Mouse (Mus musculus) embryonic facial prominence, embryonic 15.5 days (tissue): ENCODE results near the gene Exoc3l4. TPM values are rescaled to one million over a fixed set of nuclear protein-coding genes. Genes with fewer than 3 reads are reported as not detected.
A peak's percentile ranks its signal among the peaks of the same experiment; 100 is the strongest.

ENCODE experiments used
- ATAC-seq: fragments of 200-750 bp; cut with Nextera tagmentation; 2 replicates; pipeline ENCODE4 v1.8.0; 2017; ENCODE audit warnings: low read depth, moderate TSS enrichment; ENCODE audit not compliant: insufficient number of reproducible peaks, low FRiP score, low TSS enrichment
- H3K27ac ChIP-seq: fragments of 300-500 bp; sonication (generic); replicated peaks from 2 replicates; pipeline ENCODE4 v1.5.1; 2015; ENCODE audit warnings: mild to moderate bottlenecking, inconsistent platforms
- H3K27me3 ChIP-seq: fragments of 300-500 bp; sonication (generic); 2 replicates; pipeline ENCODE4 v1.6.1; 2015; ENCODE audit warnings: inconsistent platforms
- H3K36me3 ChIP-seq: fragments of 300-500 bp; sonication (generic); 2 replicates; pipeline ENCODE4 v1.6.1; 2015; ENCODE audit warnings: mild to moderate bottlenecking, inconsistent platforms
- H3K4me1 ChIP-seq: fragments of 300-500 bp; sonication (generic); 2 replicates; pipeline ENCODE4 v1.6.1; 2015; ENCODE audit warnings: inconsistent platforms
- H3K4me2 ChIP-seq: fragments of 300-500 bp; sonication (generic); replicated peaks from 2 replicates; pipeline ENCODE4 v1.6.1; 2015; ENCODE audit warnings: mild to moderate bottlenecking, inconsistent platforms
- H3K4me3 ChIP-seq: fragments of 300-500 bp; sonication (generic); replicated peaks from 2 replicates; pipeline ENCODE4 v1.5.1; 2015; ENCODE audit warnings: mild to moderate bottlenecking, inconsistent platforms
- H3K9ac ChIP-seq: fragments of 300-500 bp; sonication (generic); 2 replicates; pipeline ENCODE4 v1.6.1; 2015; ENCODE audit warnings: inconsistent platforms
- H3K9me3 ChIP-seq: fragments of 300-500 bp; sonication (generic); replicated peaks from 2 replicates; pipeline ENCODE4 v1.6.1; 2016; ENCODE audit warnings: inconsistent platforms
- WGBS: fragments of 180-500 bp; shearing (Covaris S2); methylation state at CpG from one replicate; pipeline ENCODE4 v1.1.7; 2015; 5-methylcytosine and 5-hydroxymethylcytosine counted together
- polyA plus RNA-seq: library from polyadenylated mRNA; unstranded; fragments of >200 nt; fragmentation: Nextera tagmentation; extraction: Ambion mirVana; gene quantifications from 2 replicates; pipeline ENCODE4 v1.2.1, GENCODE M21; 2015

The Exoc3l4 gene
- 10.6 and 11.1 TPM in 2 replicates for polyA plus RNA-seq

DNA sequence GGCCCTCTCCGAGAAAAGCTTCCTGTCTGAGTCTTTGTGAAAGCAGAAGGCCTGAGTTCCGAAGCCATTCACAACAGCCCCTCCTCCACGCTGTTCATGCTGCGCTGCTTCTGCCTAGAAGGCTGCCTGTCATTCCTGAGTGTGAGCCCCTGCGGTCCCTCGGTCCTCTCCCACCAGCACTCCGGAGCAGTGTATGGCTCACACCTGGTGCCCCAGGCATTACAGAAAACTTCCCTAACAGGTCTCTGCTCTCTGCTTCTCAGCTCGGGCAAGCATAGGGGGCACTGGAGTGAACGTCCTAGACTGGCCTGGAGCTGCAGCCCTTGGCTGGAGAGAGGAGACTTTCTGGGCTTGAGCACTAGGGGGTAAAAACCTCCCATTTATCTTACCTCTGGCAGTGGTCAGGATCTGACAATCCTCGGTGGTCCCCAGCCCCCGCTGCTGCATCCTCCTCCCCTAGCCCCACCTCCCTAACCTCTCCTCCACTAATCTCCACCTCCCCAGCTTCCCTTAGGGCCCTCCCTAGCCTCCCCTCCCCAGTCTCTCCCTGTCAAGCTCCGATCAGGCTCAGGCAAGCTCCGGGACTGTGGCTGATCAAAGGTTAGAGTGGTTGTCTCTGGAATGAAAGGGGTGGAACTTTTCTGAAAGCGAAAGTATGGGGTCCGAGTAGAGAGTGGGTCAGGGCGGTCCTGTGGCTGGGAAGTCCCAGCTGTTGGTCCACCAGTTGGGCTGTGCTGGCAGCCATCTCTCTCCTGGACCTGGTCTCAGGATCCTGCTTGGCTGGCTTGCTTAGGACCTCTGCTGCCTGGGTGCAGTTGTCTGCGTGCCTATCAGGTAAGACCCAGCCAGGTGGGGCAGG is at the start of gene Exoc3l4:
Gene Exoc3l4, plus strand, starts transcription at position 97 of the 859 bp plus-strand sequence.
- Histone ChIP-seq H3K4me2 (peak within 1 kb of the TSS; percentile 62), H3K4me3 (peak within 1 kb of the TSS; percentile 36), H3K9me3 (no peaks in the 10 kb centered on the region), H3K27ac (peak within 1 kb of the TSS; percentile 71), H3K4me1 (peaks cover 60% of the 10 kb centered on the region), H3K36me3 (no peaks in the 10 kb centered on the region), H3K9ac (no peak within 1 kb of the TSS; the same call in 1 of the 2 replicates), H3K27me3 (peaks cover 11% of the 10 kb centered on the region)
- WGBS: 4% methylated on average over 17 of the region's 17 CpGs
- ATAC-seq: 0 out of 2 replicates have a peak, but pooled peaks have one; percentile 34

DNA sequence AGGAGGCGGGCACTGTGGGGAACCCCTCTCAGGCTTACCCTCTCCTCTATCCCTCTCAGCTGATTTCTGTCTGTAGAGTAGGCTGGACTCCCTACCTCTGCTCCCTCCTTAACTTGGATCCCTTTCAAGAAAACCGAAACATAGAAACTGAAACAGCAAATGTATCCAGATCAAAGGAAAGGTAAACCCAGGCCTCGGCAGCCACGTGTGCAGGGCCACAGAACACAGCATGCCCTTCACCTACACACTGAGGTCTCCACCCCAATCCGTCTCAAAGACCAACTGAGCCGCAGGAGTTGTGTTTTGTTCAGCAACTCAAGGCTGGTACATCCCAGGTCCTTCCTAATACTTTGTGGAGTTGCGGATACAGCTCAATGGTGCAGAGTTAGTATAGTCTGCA is 49.8 kb upstream of the Exoc3l4 start:
- no peak overlapping the region for H3K9ac ChIP-seq
- WGBS: 67% methylated on average over 7 of the region's 7 CpGs
- no peaks in the 10 kb centered on the region for H3K27me3 ChIP-seq
- H3K4me2 ChIP-seq: no peak overlapping the region; the same call in 1 of the 2 replicates
- ATAC-seq: no peak
- no peaks in the 10 kb centered on the region for H3K9me3 ChIP-seq
- no peaks in the 10 kb centered on the region for H3K36me3 ChIP-seq
- no peak overlapping the region for H3K4me3 ChIP-seq
- H3K27ac ChIP-seq: peak overlapping the region; percentile 51
- peaks cover 62% of the 10 kb centered on the region for H3K4me1 ChIP-seq

DNA sequence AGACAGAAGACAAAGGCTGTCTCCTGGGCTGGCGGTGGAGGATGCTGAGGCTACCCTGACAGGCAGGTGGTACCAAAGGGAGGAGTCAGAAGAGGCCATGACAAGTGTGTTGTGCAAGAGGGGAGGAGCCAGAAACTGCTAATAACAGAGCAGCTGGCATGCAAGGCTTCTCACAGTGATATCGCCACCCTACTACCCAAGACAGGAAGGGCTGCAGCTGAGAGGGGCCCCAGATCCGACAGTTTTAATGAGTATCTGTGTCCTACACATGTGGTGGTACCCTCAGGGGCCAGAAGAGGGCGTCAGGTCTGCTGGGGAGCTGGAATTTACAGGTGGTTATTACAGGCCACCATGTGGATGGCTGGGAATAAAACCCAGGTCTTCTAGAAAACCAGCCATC is 46.6 kb upstream of the Exoc3l4 start:
- Histone ChIP-seq H3K9me3 (no peaks in the 10 kb centered on the region), H3K36me3 (no peaks in the 10 kb centered on the region), H3K4me3 (no peak overlapping the region), H3K27ac (no peak overlapping the region), H3K4me1 (peaks cover 67% of the 10 kb centered on the region), H3K9ac (no peak overlapping the region), H3K27me3 (no peaks in the 10 kb centered on the region), H3K4me2 (no peak overlapping the region)
- ATAC-seq: no peak
- WGBS: 47% methylated on average over 4 of the region's 4 CpGs

DNA sequence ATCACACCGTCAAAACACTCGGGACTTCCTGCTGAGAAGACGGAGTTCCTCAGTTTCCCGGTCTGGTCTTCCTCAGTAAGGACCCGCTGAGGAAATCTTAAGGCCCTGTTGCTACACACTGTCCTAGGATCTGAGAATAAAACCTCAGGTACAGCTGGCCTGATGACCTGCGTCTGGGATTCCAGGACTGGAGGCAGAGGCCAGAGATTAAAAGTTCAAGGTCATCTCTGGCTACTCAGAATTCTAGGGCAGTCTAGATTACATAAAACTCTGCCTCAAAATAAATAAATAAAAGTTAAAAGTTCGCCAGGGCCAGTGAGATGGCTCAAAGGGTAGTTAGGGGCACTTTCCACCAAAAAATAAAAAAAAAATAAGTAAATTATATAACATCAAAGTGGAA is 44.9 kb upstream of the Exoc3l4 start:
- no peaks in the 10 kb centered on the region for H3K27me3 ChIP-seq
- H3K27ac ChIP-seq: no peak overlapping the region
- H3K4me3 ChIP-seq: no peak overlapping the region
- no peaks in the 10 kb centered on the region for H3K36me3 ChIP-seq
- no peak for ATAC-seq
- no peak overlapping the region for H3K9ac ChIP-seq
- peaks cover 68% of the 10 kb centered on the region for H3K4me1 ChIP-seq
- WGBS: 85% methylated on average over 7 of the region's 7 CpGs
- no peaks in the 10 kb centered on the region for H3K9me3 ChIP-seq
- H3K4me2 ChIP-seq: no peak overlapping the region

DNA sequence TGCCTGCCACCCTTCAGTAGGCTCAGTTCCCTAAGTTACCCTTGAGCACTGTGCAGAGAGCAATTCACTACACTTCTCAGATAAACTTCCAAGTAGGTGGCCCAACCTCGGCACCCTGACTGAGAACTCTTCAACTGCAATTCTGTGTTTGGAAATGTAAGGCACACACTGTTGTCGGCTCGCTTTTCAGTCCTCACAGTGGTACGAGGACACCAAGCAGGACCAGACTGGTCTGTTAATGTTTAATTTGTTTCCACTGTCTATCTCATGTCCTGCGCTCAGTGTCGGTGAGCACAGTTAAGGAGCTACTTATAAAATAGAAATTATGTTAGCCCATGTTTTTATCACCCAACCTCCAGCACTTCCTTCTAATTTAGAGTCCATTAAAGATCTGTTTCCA is 43.4 kb upstream of the Exoc3l4 start:
- Histone ChIP-seq H3K27me3 (no peaks in the 10 kb centered on the region), H3K4me3 (no peak overlapping the region), H3K36me3 (no peaks in the 10 kb centered on the region), H3K9me3 (no peaks in the 10 kb centered on the region), H3K27ac (no peak overlapping the region), H3K4me2 (no peak overlapping the region), H3K4me1 (peaks cover 58% of the 10 kb centered on the region), H3K9ac (no peak overlapping the region)
- ATAC-seq: no peak
- 74% methylated on average over 6 of the region's 6 CpGs for WGBS

DNA sequence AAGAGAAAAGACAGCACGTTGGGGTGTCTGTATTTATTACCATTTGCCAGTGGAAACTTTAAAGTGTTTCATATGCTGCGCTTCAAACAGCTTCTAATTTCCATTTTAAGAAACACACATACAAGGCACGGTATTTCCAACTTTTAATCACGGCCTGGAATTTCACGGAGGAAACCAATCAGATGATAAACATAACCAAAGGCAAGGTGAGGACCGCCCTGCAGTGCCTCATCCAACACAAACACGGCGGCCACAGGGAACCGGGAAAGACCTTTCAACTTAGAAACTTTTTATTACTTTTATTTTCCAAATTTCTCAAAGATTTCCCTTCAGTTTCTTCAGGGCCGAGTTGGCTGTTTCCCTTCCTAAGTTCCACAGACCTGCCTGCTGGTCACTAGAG is 42.1 kb upstream of the Exoc3l4 start:
- H3K4me3 ChIP-seq: peak overlapping the region; percentile 99; the same call in 1 of the 2 replicates
- WGBS: 39% methylated on average over 10 of the region's 10 CpGs
- H3K27me3 ChIP-seq: no peaks in the 10 kb centered on the region
- no peak for ATAC-seq
- no peak overlapping the region for H3K9ac ChIP-seq
- H3K27ac ChIP-seq: peak overlapping the region; percentile 53; the same call in 1 of the 2 replicates
- peak overlapping the region; percentile 79 for H3K4me2 ChIP-seq
- peaks cover 48% of the 10 kb centered on the region for H3K4me1 ChIP-seq
- H3K36me3 ChIP-seq: no peaks in the 10 kb centered on the region
- H3K9me3 ChIP-seq: no peaks in the 10 kb centered on the region

DNA sequence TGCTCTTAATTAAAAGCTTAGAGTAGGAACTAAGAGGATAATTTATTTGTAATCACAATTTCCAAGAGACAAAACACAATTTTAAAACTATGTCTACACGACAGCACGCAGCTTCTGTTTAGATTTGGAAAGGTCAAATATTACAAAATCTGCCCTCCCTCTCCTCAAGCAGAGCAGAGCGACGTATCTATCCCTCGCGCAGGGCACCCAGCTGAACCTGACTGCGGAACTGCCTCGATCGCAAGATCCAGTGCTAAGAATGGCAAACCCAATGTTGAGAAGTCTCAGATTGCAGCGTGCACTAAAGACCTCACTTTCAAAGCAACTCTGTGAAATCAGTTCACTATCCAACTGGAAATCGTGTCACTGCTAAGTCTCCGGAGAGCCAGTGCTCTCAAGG is 41.3 kb upstream of the Exoc3l4 start:
- H3K4me3 ChIP-seq: peak overlapping the region; percentile 99
- peaks cover 42% of the 10 kb centered on the region for H3K4me1 ChIP-seq
- no peaks in the 10 kb centered on the region for H3K9me3 ChIP-seq
- 50% methylated on average over 12 of the region's 12 CpGs for WGBS
- H3K27ac ChIP-seq: peak overlapping the region; percentile 93
- H3K36me3 ChIP-seq: no peaks in the 10 kb centered on the region
- H3K9ac ChIP-seq: peak overlapping the region; percentile 33; the same call in 1 of the 2 replicates
- H3K4me2 ChIP-seq: peak overlapping the region; percentile 79
- ATAC-seq: no peak
- no peaks in the 10 kb centered on the region for H3K27me3 ChIP-seq

DNA sequence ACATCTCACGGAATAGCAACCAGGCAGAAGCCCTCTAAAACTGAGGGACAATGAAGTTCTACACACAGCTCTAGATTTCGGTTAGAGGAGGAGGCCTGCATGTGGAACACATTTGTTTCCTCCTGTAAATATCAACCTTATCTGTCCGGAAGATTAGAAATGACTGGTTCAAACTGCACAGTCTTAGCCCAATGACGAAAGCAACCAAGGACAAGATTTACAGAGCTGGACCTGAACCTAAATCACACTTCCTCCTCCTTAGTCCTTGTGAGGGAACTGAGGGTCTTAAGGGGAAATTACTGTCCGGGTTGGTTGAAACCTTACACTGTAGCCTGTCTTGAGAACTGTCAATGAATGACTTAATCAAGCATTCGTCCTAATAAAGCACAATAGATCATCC is 40.8 kb upstream of the Exoc3l4 start:
- Histone ChIP-seq H3K36me3 (no peaks in the 10 kb centered on the region), H3K4me3 (peak overlapping the region; percentile 99), H3K4me2 (peak overlapping the region; percentile 79), H3K4me1 (peaks cover 41% of the 10 kb centered on the region), H3K27me3 (no peaks in the 10 kb centered on the region), H3K27ac (peak overlapping the region; percentile 93), H3K9me3 (no peaks in the 10 kb centered on the region), H3K9ac (peak overlapping the region; percentile 33; the same call in 1 of the 2 replicates)
- no peak for ATAC-seq
- 17% methylated on average over 6 of the region's 6 CpGs for WGBS

DNA sequence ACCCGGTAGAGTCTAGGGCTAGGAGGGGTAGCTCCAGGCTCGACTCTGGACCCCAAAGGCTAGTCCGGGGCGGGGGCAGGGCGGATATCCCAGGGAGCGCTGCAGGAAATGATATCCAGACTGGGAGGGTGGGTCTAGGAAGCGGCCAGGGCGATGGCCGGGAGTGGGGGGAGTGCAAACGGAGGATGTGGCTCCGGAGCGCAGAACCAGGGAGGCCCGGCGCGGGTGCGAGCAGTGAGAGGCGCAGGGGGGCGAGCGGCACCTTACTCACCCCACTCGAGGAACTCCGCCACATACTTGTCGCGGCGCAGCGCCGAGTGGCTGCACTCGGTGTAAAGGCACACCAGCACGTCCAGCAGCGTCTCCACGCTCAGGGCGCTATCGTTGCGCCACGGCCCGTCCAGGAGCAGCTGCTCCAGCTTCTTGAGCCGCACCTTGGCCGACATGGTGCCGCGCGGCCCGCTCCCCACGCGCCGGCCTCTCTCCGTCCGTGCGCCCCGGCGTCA is 39.9 kb upstream of the Exoc3l4 start:
- Histone ChIP-seq H3K4me1 (peaks cover 39% of the 10 kb centered on the region), H3K27me3 (no peaks in the 10 kb centered on the region), H3K36me3 (no peaks in the 10 kb centered on the region), H3K4me3 (peak overlapping the region; percentile 99), H3K9ac (peak overlapping the region; percentile 97), H3K4me2 (peak overlapping the region; percentile 79), H3K9me3 (no peaks in the 10 kb centered on the region), H3K27ac (peak overlapping the region; percentile 93)
- under 1% methylated on average over 46 of the region's 49 CpGs for WGBS
- peak; percentile 8 for ATAC-seq

DNA sequence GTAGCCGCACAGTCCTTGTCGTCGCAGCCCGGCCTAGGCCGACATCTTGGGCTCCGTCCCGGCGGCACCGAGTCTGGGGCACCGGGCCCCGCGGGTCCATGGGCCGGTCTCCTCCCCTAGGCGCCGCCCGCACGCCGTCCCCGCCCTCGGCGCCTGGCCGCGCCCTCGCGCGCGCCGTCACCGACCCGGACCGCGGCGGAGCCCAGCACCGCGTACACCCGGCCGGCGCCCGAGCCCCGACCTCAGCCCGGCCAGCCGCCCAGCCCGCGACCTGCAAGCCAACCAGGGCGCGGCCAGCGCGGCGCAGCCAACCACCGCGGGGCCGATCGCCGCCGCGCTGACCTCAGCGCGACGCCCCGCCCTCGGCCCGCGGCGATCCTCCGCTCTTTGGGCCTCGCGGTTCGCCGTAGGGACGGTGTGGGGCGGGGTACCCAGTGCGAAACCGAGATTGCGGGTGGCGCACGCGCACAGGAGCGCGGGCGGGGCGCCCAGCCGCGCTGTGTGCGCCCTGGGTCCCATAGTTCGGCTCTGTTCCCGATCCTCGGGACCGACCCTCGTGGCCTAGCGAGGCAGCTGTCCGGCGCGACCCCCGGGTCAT is 39.3 kb upstream of the Exoc3l4 start, which contains the start of gene Cdc42bpb:
Gene Cdc42bpb, minus strand, starts transcription at position 343 of the 598 bp plus-strand sequence.
- H3K9me3 ChIP-seq: no peaks in the 10 kb centered on the region
- H3K36me3 ChIP-seq: no peaks in the 10 kb centered on the region
- no peaks in the 10 kb centered on the region for H3K27me3 ChIP-seq
- H3K4me3 ChIP-seq: peak within 1 kb of the TSS; percentile 99
- peak; percentile 94 for ATAC-seq
- peaks cover 38% of the 10 kb centered on the region for H3K4me1 ChIP-seq
- H3K4me2 ChIP-seq: peak within 1 kb of the TSS; percentile 79
- under 1% methylated on average over 84 of the region's 94 CpGs for WGBS
- peak within 1 kb of the TSS; percentile 97 for H3K9ac ChIP-seq
- peak within 1 kb of the TSS; percentile 93 for H3K27ac ChIP-seq

DNA sequence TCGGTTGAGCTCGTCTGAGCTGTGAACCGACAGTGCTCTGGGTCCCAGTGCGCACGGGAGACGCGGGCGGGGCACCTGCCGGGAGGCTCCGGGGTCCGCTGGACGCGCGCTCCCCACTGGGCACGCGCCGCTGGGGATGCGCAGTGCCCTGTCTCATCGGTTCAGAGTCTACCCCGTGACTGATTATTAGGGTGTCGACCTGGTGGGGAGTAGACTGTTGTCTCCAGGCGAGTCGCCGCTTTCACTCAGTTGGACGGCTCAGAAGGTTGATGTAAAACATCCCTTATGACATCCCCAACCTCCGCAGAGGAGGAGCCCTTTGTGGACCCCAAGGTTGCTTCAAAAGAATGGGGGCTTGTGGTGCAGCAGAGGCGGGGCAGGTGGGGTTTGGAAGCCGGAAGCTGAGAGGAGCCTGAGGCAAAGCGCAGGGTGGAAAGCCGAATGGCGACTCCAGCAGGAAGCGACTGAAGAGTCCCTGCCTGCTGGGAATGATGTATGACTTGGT is 38.8 kb upstream of the Exoc3l4 start:
- peak; percentile 55 for ATAC-seq
- Histone ChIP-seq H3K27ac (peak overlapping the region; percentile 93), H3K36me3 (no peaks in the 10 kb centered on the region), H3K9me3 (no peaks in the 10 kb centered on the region), H3K4me2 (peak overlapping the region; percentile 79), H3K4me1 (peaks cover 38% of the 10 kb centered on the region), H3K9ac (peak overlapping the region; percentile 97), H3K4me3 (peak overlapping the region; percentile 99), H3K27me3 (no peaks in the 10 kb centered on the region)
- WGBS: under 1% methylated on average over 32 of the region's 32 CpGs
